Mouse (Mus musculus) thymus, adult 2 months (tissue): Measurements from ENCODE around the gene Crb3.

Experiments
- CTCF ChIP-seq: fragments of 200-500 bp; IDR thresholded peaks from 2 replicates; pipeline ENCODE4 v1.5.1; 2012; ENCODE audit warnings: mild to moderate bottlenecking, control low read depth, low read length, moderate library complexity, borderline replicate concordance; ENCODE audit not compliant: control insufficient read depth, poor library complexity, insufficient read depth; ENCODE audit errors: extremely low read depth
- POLR2A ChIP-seq: fragments of 200-500 bp; IDR thresholded peaks from 2 replicates; pipeline ENCODE4 v1.6.1; 2012; ENCODE audit warnings: mild to moderate bottlenecking, low read length, control low read depth, moderate library complexity; ENCODE audit not compliant: control insufficient read depth, poor library complexity, insufficient read depth; ENCODE audit errors: extremely low read depth

- TF ChIP-seq CTCF (no peak), POLR2A (no peak)
Observed at GRCm38 (mm10) chr17:57079919-57080318, 21.0 kb downstream of the Crb3 start.
